Mouse (Mus musculus): Measurements from ENCODE around the gene Taz.

DNA sequence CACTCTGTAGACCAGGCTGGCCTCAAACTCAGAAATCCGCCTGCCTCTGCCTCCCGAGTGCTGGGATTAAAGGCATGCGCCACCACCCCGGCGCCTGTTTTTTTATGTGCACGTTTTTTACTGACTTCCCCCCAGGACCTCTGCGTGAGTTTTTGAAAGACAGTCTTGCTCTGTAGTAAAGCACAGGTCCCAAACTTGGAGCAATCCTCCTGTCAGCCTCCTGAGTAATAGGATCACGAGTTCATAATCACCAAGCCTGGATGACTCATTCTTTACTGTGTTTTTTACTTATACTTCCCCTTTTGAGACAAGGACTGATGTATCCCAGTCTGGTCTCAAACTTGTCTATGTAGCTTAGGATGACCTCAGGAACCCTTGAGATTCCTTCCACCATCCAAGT is 3.8 kb upstream of the Taz start:
- TF ChIP-seq HCFC1 (IDR thresholded peaks at IDR 0.05; ENCODE audit: borderline replicate concordance, insufficient read depth, low read length) (no peak), MAFK (IDR thresholded peaks at IDR 0.05; ENCODE audit: insufficient read depth, low read depth, low read length) (no peak), ZC3H11A (IDR thresholded peaks at IDR 0.05; ENCODE audit: borderline replicate concordance, low read depth, low read length) (no peak), CHD2 (IDR thresholded peaks at IDR 0.05; ENCODE audit: low read depth, low read length) (no peak), ZNF384 (IDR thresholded peaks at IDR 0.05; ENCODE audit: low read depth, low read length) (no peak)

Data from ES-E14 (cell line).